Mouse (Mus musculus): Measurements from ENCODE around the gene Ghrh. TPM values are rescaled to one million over a fixed set of nuclear protein-coding genes. Genes with fewer than 3 reads are reported as not detected.

The Ghrh gene
- total and polyA plus RNA-seq, 3 experiments: not detected

DNA sequence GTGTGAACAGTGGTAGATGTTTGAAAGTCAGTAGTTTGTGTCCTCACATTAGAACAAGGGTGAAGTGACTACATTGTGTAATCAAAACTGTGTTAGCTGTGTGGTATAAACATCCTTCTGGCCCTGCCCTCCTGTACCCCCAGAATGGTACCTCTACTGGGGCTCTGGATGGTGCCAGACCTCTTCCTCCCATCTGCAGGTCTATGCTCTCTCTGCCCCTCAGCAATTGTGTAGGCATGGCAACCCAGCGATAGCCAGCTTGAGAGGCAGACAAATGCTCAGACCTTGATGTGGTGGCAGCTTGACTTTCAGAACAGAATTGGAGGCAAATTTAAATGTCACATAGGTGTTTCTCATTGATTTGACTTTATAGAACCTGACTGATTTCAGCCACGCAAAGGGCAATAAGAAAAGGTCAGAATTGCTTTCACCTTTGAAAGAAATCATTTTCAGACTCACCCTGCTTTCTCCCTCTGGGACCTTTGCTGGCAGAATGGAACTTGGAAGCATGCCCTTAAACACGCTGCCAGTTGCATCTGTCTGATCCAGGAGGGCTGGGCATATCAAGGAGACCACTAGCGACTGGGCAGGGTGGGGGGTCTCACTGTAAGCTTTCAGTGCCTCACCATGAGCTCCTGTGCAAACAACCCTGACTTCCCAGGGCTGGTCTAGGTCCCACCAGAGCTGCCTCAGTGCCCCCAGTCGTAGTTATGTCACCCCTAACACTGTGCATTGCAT is 25.1 kb downstream of the Ghrh start:
- in situ Hi-C loops (cut with MboI; ENCODE audit: low pct_ligation_motif_present, low pct_unique_long_range_greater_than_20kb, low sequenced_read_pairs) (no loop called here), dilution Hi-C loops (cut with MboI; ENCODE audit: extremely low pct_ligation_motif_present, extremely low pct_unique_long_range_greater_than_20kb, low sequenced_read_pairs) (no loop called here)
- DNase-seq (ENCODE audit: extremely low read depth): no peak
- H3K4me1 ChIP-seq (ENCODE audit: control insufficient read depth in 1 of 2, insufficient read depth in 2 of 2): no peaks in the 10 kb centered on the region
- TF ChIP-seq MYC (IDR thresholded peaks at IDR 0.05; ENCODE audit: low read depth, low read length): no peak
- no peak for TF ChIP-seq RAD21 (IDR thresholded peaks at IDR 0.05; ENCODE audit: low read depth, low read length)
- no peak for TF ChIP-seq MAFK (IDR thresholded peaks at IDR 0.05; ENCODE audit: insufficient replicate concordance, low read length)
- H3K4me2 ChIP-seq (ENCODE audit: insufficient read depth, low read depth, poor library complexity, severe bottlenecking): no peak overlapping the region
- H3K79me2 ChIP-seq (replicated peaks; ENCODE audit: control insufficient read depth, extremely low read depth, insufficient read depth, poor library complexity, severe bottlenecking): no peaks in the 10 kb centered on the region
- no peak overlapping the region for H3K9ac ChIP-seq (ENCODE audit: insufficient read depth, low read depth)
- no peaks in the 10 kb centered on the region for H3K27me3 ChIP-seq (replicated peaks)
- H3K36me3 ChIP-seq (replicated peaks in 1 of 2; ENCODE audit: control insufficient read depth in 1 of 2, insufficient read depth in 1 of 2, low read length in 1 of 2): peaks cover 79 to 94% of the 10 kb centered on the region in 2 experiments
- H3K9me3 ChIP-seq (replicated peaks; ENCODE audit: low read length): no peaks in the 10 kb centered on the region
- H3K27ac ChIP-seq (ENCODE audit: insufficient read depth, low read depth): no peak overlapping the region
- H3K4me3 ChIP-seq (replicated peaks in 1 of 3; ENCODE audit: low read depth in 2 of 3, low read length in 2 of 3, poor library complexity in 1 of 3): no peak overlapping the region

- H3K27me3 ChIP-seq (replicated peaks): no peaks in the 10 kb centered on the region
- no peaks in the 10 kb centered on the region for H3K4me1 ChIP-seq (ENCODE audit: control insufficient read depth in 1 of 2, insufficient read depth in 2 of 2)
- H3K9me3 ChIP-seq (replicated peaks; ENCODE audit: low read length): no peaks in the 10 kb centered on the region
- H3K4me2 ChIP-seq (ENCODE audit: insufficient read depth, low read depth, poor library complexity, severe bottlenecking): no peak overlapping the region
- no peaks in the 10 kb centered on the region for H3K79me2 ChIP-seq (replicated peaks; ENCODE audit: control insufficient read depth, extremely low read depth, insufficient read depth, poor library complexity, severe bottlenecking)
- H3K4me3 ChIP-seq (replicated peaks in 1 of 3; ENCODE audit: low read depth in 2 of 3, low read length in 2 of 3, poor library complexity in 1 of 3): no peak overlapping the region
- no peak overlapping the region for H3K9ac ChIP-seq (ENCODE audit: insufficient read depth, low read depth)
- in situ Hi-C loops (cut with MboI; ENCODE audit: low pct_ligation_motif_present, low pct_unique_long_range_greater_than_20kb, low sequenced_read_pairs): no loop called here
- DNase-seq (ENCODE audit: extremely low read depth): no peak
- peaks cover 81 to 94% of the 10 kb centered on the region in 2 experiments for H3K36me3 ChIP-seq (replicated peaks in 1 of 2; ENCODE audit: control insufficient read depth in 1 of 2, insufficient read depth in 1 of 2, low read length in 1 of 2)
- TF ChIP-seq MAZ (IDR thresholded peaks at IDR 0.05; ENCODE audit: low read depth, low read length): no peak
- TF ChIP-seq CTCF (conservative IDR thresholded peaks at IDR 0.05 in 1 of 2, IDR thresholded peaks at IDR 0.05 in 1 of 2; ENCODE audit: low read depth in 2 of 2, low read length in 2 of 2): no peak
- no peak for TF ChIP-seq KAT2A (IDR thresholded peaks at IDR 0.05; ENCODE audit: insufficient replicate concordance, low read length)
- TF ChIP-seq ZNF384 (IDR thresholded peaks at IDR 0.05; ENCODE audit: low read depth, low read length): no peak
- no peak for TF ChIP-seq JUN (IDR thresholded peaks at IDR 0.05; ENCODE audit: insufficient read depth, low read depth, low read length)
- TF ChIP-seq ELF1 (IDR thresholded peaks at IDR 0.05; ENCODE audit: low read depth, low read length): no peak
- no peak for TF ChIP-seq RAD21 (IDR thresholded peaks at IDR 0.05; ENCODE audit: low read depth, low read length)
- no peak for TF ChIP-seq MAX (IDR thresholded peaks at IDR 0.05; ENCODE audit: low read length)
- TF ChIP-seq MAFK (IDR thresholded peaks at IDR 0.05; ENCODE audit: insufficient replicate concordance, low read length): no peak
- no peak for TF ChIP-seq TCF12 (IDR thresholded peaks at IDR 0.05; ENCODE audit: low read depth, low read length)
- TF ChIP-seq MXI1 (IDR thresholded peaks at IDR 0.05; ENCODE audit: low read depth, low read length): no peak
- TF ChIP-seq GABPA (IDR thresholded peaks at IDR 0.05; ENCODE audit: insufficient replicate concordance, low read depth, low read length): no peak
- dilution Hi-C loops (cut with MboI; ENCODE audit: extremely low pct_ligation_motif_present, extremely low pct_unique_long_range_greater_than_20kb, low sequenced_read_pairs): no loop called here
- H3K27ac ChIP-seq (ENCODE audit: insufficient read depth, low read depth): no peak overlapping the region
Measured at GRCm38 (mm10) chr2:157320886-157321285, 26.4 kb downstream of the Ghrh start.

Data from CH12.LX (cell line).